Mouse (Mus musculus) embryonic fibroblast, embryonic 13.5 days (primary cell): Measurements from ENCODE around the gene Plcl1.

Experiments used
- CTCF ChIP-seq: IDR thresholded peaks from 2 replicates; pipeline ENCODE4 v1.5.1; 2011; ENCODE audit warnings: mild to moderate bottlenecking, control low read depth, low read length, moderate library complexity, borderline replicate concordance; ENCODE audit not compliant: insufficient read depth
- POLR2A ChIP-seq: IDR thresholded peaks from 2 replicates; pipeline ENCODE4 v1.6.1; 2011; ENCODE audit warnings: low read depth, mild to moderate bottlenecking, control low read depth, low read length, moderate library complexity

DNA sequence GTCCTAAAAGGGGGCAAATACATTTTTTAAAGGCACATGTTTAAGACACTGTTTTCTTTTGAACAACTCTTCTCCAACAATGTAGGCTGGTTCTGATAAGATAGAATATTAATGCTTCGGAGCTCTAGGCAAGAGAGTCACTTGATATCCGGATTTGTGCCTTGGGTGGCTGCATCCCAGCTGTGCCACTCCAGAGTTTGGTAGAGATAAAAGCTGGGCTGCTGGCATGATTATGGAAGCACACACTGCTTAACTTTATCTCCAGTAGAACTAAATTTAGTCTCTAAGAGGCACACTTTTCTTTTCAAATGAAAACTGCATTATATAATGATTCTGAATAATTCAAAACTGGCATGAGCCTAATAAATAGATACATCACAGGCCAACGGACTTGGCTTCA, 323.6 kb downstream of the Plcl1 start:
- TF ChIP-seq CTCF (no peak), POLR2A (no peak)
